Mouse (Mus musculus) spleen, adult 18-20 months (tissue): Measurements from ENCODE around the gene Lbh.
A peak's percentile ranks its signal among the peaks of the same experiment; 100 is the strongest.

Experiments
- DNase-seq, 2 experiments: peaks; one replicate each; pipeline ENCODE4 v3.0.0; 2022; ENCODE audit warnings: mixed read lengths in 2 of 2

Gene Lbh

DNA sequence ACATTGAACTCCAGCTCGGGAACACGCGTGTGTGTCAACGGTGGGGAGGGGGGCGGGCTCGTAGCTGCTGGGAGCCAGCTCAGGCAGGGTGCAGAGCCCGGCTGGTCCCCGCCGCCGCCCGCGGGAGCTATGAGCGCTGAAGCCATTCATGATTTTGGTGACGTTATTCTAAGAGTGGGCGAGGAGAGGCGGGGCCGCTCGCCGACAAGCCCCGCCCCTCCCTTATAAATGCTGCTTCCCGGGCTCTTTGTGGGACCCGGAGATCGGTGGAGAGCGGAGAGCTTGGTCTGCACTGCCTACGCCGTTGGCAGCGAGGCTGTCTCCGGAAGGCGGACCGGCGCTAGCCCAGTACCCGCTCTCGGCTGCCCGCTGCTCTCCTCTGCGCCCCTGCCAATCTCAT is at the start of gene Lbh:
TSS of gene Lbh (plus strand) at position 253 of the 400 bp plus-strand sequence.
- DNase-seq = peak; percentile 96 to 98

DNA sequence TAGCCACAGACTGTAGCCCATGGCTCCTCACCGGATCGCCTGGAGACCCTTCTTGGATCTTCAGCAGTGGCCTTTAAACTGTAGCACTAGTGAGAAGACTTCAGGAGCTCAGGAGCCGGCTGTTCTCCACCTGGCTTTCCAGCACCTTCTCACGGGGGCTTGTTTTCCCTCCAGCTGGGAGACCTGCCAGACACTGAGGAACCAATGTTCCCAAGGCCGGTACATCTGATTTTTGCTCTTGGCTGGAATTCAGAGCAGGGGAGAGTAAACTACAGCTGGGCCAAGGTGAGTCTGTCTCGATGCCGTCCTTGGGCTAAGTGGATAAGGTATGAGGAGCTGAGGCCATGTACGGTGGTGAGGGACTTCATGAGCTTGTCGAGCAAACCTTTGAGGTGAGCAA is 39.1 kb upstream of the Lbh start:
- no peak for DNase-seq

DNA sequence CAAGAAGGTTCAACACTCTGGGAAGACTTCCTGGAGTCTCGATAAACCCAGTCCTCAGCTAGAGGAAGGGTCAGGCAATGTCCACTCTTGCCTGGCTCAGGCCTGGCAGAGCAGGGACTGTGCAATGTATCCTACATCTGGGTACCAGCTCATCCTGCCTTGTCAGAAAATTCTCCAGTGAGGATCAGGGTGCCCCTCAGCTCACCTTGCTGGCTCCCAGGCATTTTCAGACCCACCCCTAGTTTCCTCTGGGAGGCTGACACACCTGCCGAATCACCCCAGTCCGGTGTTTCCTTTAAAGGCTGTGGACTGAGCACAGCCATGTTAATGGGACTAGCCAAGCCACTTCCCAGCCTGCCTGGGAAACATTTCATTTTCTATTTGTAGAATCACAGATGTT is 37.9 kb upstream of the Lbh start:
- DNase-seq = no peak

DNA sequence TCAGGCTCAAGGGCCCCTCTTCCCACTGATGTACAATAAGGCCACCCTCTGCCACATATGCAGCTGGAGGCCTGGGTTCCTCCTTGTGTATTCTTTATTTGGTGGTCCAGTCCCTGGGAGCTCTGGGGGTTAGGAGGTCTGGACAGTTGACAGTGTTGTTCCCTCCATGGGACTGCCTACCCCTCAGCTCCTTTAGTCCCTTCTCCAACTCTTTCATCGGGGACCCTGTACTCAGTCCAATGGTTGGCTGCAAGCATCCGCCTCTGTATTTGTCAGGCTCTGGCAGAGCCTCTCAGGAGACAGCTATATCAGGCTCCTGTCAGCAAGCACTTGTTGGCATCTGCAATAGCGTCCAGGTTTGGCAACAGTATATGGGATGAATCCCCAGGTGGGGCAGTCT is 37.1 kb upstream of the Lbh start:
- no peak for DNase-seq

DNA sequence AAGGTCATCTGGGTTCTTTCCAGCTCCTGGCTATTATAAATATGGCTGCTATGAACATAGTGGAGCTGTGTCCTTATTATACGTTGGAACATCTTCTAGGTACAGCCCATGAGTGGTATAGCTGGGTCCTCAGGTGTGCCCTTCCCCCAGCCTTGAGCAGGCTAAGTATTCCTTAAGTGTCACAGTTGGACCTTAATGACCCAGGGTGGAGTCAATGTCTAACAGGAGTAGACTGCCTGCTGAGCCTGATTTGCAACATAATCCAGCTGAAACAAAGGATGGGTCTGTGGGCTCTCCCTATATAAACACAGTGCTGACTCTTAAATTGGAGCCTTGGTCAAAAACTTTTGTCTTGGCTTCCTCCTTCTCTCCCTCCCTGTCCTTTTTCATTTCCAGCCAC is 36.3 kb upstream of the Lbh start:
- no peak for DNase-seq

DNA sequence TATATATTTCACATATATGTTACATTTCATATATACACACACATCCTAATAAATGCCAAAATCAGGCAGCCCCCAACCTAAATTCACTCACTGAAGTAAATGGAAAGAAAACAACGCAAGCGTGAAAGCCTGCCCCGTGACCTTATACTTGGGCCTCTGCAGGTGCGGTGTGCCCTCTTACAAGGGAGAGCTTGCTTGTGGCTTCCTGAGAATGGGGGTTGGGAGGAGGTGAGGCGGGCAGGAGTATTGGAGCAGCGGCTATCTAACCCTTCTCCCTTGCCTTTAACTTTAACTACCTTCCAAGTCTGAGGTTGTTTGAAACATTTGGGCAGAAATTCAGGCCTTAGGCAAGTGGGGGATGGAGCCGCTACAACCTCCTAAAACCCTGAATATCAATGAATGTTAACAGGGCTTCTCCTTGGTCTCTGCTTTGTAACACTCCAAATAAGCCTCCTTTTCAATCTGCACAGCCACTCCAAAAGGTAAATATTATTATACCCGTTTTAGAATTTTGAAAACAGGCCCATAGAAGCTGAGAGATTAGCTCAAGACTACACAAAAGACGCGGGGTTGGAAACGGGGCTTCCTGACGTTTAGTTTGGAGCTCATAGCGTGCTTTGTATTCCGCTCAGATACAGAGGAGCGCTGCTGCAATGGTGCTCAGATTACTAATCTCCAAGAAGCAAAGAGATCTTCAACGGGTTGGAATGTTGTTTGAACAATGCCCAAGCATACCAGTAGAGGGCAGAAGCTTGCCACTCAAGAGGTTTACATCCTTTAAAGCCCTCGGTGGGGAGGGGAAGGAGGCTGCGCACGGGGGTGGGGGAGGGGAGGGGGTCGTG is 28.3 kb upstream of the Lbh start:
- DNase-seq = peak in 1 of 2 experiments; percentile 60

DNA sequence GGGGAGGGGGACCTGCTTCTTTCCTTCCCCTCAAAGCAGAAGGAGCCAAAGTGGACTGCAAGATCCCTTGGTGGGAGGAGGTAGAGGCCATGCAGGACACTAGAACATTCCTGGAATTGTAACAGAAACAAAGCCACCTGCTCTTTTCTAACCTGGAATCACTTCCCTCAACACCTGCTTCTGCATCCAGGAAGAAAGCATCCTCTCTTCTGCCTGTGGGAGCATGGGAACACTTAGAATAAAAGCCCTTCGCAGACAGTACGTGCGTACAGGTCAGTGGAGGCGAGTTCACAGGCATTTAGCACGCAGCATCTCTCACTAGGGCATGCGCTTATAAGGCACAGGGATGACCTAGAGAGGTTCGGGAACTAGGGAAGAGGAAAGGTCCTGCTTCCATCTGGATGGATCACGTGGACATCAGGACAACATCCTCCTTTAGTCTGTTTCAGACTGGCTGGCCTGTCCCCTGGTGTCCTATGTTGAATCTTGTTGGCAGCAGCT is 27.7 kb upstream of the Lbh start:
- DNase-seq = no peak

DNA sequence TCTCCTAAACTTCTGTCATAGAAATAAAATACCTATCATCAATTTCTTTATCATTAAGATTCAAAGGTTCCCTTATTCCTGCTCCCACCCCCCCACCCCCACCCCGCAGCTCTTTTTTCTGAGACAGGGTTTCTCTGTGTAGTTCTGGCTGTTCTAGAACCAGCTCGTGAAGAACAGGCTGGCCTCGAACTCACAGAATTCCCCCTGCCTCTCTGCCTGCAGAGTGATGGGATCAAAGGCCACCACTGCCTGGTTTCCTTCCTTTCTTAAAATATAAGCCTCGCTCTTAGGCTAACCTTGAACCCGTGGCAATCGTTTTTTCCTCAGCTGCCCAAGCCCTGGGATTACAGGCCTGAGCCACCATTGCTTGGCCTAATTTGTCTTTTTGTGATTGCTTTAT is 26.5 kb upstream of the Lbh start:
- DNase-seq = no peak

DNA sequence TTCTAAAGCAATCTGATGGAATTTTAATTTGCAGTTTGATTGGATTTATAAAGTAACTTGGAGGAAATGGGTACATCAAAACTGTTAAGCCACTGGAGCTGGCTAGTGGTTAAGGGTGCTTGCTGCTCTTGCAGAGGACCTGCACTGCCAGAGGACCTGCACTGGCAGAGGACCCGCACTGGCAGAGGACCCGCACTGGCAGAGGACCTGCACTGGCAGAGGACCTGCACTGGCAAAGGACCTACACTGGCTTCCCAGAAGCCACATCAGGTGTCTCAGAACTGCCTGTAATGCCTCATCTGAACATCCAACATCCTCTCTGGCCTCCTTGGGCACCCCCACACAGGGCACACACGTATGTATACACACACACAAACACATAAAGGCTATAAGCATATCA is 22.6 kb upstream of the Lbh start:
- DNase-seq = no peak

DNA sequence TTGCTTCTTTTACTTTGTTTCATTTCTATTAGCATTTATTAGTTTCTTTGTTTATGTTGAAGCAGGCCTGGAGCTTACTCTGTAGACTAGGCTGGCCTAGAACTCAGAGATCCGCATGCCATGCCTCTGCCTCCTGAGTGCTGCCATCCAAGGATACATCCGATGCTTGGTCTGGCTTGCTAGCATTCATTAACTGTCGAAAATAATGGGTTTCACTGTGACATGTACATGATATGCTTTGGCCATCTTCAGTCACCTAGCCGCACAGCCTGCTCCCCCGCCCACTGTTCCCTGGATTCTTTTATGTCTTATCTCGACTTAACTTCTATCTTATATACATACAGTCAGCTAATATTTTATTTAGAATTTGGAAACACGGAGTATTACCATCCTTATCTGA is 21.0 kb upstream of the Lbh start:
- DNase-seq = no peak

DNA sequence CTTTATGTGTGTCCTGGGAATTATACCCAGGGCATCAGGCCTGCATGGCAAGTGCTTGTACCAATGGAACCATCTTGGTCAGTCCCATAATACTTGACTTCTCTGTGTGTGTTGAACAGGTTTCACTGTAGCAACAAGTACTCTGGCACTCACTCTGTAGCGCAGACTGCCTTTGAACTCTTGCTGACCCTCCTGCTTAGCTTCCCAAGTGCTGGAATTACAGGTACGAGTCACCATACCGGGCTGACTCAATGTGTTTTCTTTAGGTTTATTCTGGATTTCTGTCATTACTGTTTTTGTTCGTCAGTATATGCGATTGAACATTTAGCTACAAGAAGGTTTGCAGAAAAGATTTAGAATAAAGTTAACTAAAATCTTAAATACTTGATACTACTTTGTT is 20.1 kb upstream of the Lbh start:
- DNase-seq = no peak

DNA sequence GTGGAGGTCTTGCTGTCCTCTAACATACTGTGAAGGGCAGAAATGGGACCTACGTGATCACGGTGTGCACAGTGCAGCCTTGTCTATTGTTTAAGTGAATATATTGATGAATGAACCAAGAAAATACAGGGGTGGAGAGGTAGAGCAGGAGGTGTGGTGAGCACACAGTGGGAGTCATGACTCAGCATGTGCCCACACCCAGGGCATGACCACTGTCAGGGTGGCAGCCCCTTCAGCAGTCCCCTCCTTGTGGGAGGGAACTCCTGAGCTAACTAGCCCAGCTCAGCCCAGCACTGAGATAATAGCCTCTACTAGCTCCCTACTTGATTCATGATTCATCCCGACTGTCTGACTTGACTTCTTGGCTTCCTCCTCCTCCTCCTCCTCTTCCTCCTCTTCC is 19.3 kb upstream of the Lbh start:
- no peak for DNase-seq

DNA sequence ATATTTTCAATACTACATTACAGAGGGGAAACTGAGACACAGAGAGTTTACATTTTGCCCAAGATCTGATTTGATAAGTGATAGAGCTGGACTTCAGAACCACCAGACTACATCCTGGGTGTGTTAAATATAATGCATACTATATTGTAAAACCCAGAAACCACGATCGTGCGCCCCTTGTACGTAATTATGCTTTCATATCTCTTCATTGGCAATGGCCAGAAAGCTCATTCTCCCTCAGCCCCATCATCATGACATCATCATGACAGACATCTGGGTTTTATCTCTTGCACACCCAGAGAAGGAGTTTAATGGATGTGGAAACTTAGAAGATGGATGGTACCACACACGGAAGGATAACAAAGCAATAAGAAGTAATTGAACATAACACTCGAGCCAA is 17.1 kb upstream of the Lbh start:
- DNase-seq = no peak

DNA sequence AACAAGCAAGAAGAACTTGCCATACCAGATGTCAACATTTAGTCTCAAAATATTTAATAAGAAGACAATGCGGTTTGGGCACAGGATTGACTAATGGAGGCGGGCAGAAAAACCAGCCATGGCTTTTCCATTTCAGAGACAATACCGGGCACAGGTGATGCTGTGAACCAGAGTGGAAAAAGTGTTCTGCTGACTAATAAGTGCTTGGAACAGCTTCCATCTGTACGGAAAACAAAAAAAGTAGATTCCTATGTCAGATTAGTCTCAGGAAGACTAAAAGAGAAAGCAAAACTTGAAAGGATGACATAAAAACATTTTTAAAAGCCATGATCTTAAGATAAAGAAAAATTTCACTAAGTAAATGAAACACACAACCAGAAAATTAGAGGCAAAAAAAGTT is 16.4 kb upstream of the Lbh start:
- DNase-seq = no peak

DNA sequence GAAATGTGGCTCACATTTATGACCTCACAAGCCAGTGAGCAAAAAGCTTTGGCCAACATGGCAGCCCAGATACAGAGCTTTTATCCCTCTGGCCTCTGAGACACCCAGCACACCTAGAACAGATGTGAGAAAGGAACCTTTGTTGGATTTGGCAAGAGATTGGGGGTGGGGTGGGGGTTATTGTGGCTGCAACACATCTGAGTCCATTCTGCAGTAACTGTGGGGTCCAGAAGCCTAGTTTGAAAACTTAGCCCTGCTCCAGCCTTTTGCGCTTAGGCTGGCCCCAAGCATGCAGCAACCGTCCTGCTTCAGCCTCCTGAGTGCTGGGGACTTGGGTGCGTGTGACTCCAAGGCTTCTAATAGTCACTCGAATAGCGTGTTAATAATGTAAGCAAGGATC is 14.8 kb upstream of the Lbh start:
- DNase-seq = no peak

DNA sequence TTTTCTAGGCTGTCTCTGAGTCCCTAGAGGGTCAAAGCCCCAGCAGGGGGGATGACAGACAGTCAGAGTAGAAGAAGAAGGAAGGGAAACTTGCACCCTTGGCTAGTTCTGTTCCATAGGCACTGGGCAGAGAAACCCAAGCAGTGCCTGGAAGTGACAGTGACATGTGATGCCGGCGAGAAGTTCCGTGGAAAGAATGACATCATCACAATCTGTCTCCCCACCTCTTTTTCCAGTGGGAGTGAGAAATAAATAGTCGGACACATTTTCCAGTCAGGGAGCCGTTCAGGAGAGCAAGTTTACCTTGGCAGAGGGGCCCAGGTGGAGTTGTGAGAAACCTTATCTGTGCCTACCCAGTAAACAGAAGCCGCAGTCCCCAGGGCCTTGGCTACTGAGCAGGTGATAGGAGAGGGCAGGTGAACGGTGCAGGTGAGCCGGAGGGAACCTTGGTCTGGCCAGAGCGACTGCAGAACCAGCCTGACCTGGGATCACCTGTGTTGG is 14.1 kb upstream of the Lbh start:
- DNase-seq = no peak

DNA sequence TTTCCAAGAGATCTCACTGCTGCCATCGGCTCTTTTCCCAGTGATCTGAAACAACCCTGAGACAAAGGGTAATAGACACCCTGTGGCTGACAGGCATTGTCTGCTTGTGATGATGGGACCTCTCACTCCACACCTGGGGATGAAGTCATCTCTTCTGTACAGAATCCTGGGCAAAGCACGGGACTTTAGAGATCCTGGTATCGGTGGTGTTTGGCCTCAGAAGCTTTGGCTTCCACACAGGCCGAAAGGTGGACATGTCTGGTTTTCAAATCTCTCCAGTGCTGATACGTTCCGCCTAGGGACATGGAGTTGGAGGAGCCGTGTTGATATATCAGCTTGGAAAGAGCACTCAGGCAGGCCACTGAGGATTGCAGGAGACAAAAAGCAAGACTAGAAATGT is 13.2 kb upstream of the Lbh start:
- DNase-seq = no peak

DNA sequence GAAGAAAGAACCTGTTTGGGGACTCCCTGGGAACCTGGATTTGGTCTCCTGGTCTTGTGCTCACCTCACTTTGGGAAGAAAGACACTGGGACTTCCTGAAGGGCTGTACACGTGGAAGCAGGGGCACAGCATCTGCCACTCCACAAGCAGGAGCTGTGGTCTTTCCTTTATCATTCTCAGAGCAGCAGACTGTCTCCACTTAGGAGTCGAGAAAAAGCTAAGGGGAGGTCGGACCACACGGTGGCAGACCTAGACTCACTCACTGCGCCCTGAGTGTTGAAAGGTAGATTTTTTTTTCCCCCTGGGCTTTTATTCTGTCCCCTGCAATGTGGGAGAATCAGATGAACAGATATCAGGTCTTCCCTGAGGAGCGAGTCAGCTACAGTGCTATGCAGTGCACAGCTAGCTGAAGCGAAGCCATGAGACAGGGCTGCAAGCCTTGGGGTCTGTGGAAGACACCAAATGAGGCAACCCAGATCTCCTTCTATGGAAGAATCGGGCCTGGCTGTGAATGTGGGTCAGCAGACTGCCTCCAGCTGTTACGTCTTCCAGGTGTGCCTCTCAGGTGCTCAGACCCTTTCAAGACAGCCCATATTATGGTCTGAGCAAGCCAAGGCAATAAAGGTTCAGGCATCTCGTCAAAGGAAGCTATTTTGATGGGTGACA is 11.7 kb upstream of the Lbh start:
- no peak for DNase-seq

DNA sequence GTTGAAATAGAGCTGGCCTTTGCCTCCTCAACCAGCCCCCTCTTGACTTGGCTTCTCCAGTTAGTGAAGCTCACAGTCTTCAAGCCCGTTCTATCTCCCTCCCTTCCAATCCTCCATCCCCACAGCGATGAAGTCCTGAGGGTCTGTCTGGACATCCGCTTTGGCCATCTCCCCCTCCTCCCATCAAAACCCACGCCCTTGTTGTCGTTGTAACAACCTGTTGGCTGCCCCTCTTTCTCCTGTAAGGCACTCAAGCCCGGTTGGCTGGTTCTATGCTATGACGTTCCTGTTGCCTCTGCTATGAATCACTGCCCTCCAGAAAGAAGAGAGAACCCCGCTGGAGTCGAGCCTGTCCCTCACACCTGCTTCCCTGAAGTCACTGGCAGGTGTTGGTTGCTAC is 10.9 kb upstream of the Lbh start:
- DNase-seq = no peak

DNA sequence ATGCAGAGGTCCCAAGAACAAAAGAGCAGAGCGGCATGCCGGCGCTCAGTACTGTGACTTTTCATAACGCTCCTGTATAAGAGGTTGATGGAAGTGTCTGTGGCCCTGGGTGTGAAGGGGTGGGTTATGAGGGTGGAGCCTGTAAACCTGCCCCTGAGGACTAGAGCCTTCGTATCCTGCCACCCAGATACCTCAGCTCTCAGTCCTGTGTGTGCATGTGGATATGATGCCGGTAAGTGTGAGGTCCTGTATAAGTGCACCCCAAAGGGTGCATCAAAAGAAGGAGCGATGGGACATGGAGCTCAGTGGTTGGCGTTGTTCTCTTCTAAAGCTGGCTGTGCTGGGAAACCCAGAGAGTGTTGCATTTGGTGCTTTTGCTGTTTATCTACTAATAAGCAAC is 10.3 kb upstream of the Lbh start:
- peak in 1 of 2 experiments; percentile 0 for DNase-seq

DNA sequence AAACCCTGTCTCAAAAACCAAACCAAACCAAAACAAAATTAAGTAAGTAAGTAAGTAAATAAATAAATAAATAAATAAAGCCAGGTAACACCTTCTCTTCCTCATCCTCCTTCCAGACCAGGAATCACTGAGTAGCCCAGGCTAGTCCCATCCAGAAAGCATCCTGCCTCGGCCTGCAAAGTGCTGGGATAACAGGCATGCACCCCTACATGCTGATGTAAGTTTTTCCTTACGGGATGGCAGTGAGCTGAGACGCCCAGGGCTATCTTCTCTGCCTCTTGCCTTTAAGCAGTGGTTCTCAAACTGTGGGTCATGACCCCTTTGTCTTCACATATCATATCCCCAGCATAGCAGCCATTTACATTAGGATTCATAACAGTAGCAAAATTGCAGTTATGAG is 9.5 kb upstream of the Lbh start:
- peak in 1 of 2 experiments; percentile 1 for DNase-seq

DNA sequence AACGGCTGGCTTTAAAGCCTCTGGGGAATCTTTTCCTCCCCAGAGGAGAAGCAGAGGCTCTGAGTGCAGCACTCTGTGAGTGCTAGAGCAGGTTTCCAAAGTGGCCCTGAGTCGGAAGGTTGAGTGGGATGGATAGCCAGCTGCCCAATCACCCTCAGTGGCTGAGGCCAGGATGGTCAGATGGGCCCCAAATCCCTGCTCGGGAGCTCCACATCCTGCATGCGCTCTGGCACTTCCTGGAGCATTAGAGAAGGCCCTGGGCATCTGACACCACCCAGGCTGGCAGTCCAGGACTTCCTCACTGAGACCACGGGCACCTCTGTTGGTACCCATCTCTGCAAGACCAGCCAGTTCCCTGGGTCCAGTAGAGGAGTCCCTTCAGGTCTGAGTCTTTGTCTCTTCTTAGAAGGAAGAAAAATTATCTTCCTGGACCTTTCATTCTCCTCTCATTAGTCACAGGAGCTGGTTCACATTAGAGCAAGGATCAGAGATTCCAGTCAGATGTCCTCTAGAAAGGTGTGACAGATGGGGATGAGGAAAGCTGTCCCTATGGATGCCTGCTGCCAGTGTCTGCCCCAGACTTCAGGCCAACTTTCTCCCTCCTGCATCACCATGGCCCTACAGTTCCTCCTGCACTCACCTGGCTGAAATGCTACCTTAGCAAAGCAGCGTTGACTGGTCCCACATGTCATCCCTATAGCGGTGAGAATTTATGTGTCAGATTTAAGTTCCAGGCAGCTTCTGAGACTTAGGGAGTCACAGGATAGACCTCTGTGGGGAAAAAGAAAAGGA is 8.8 kb upstream of the Lbh start:
- peak in 1 of 2 experiments; percentile 0 for DNase-seq

DNA sequence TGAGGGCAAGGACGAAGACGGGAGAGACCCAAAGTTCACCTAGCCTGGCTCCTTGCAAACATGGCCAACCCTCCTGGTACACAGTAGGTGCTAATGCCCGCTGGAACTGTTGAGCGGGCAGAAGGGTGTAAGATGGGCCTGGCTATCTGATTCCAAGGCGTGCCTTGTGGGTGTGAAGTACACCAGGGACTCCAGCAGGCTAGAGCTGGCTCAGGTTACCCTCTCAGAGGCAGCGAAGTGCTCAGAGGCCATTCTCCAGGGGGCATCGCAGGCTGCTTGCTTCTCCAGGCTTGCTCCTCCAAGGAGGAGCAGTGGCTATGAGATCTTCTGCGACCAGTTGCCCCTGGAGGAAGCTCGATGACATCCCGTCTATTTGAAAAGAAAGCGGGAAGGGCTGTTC is 6.8 kb upstream of the Lbh start:
- DNase-seq = no peak
